Mouse (Mus musculus): ENCODE measurements at regions not wholly inside any gene's neighbourhood (a gene's known extent, or its start where the extent isn't known, plus 50 kb on each side); places are given as distances from the start of the nearest gene placed in this dataset.

- TF ChIP-seq CTCF (IDR thresholded peaks at IDR 0.05; ENCODE audit: control insufficient read depth, insufficient read depth, insufficient read length): no peak
- no peak for TF ChIP-seq MYOD1 (IDR thresholded peaks at IDR 0.05; ENCODE audit: control insufficient read depth, insufficient read length, low read depth)
Measured at GRCm38 (mm10) chr3:70201334-70201943, 194.0 kb downstream of the Otol1 start.
